Mouse (Mus musculus): ENCODE measurements around the gene Rnf38. TPM values are rescaled to one million over a fixed set of nuclear protein-coding genes. Genes with fewer than 3 reads are reported as not detected.

Gene Rnf38
- 145 TPM for total RNA-seq (2023)

DNA sequence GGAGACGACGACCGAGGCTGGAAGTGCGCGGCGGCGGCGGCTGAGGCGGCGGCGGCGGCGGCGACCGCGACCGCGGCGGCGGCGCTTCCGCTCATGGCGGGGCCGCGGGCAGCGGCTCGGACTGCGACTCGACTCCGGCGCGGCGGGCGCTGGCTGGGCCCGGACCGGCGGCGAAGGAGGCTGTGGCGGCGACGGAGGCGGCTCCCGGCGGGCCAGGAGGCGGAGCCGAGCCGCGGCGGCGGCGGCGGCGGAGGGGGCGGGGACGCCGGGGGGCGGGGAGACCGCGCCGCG is at the start of gene Rnf38:
TSS of gene Rnf38 (minus strand) at position 77 of the 291 bp plus-strand sequence.

DNA sequence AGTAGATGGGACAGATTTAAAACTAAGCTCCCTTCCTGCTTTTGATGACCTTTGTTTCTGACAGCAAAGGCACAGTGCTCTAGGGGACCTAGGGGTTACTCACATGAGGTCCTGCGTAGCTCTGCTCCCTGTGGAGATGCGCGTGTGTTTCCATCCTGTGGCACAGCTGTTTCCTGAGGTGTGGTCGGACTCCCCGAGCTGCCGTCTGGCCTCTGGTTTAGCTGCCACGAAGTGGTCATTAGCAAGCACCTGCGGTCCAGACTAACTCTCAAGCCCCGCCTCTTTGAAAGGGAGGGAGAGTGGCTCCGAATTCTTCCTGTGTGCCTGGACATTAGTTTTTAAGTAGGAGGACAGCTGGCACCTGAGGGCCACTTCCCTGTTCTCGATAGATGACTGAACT is 149.6 kb downstream of the Rnf38 start, which contains the start of gene Gne:
TSS of gene Gne (minus strand) at position 233 of the 400 bp plus-strand sequence.

Other genes with a start within 250 kb of the Rnf38 start
- gene Clta, start 229.3 kb downstream of the Rnf38 start, total RNA-seq (2023): 161 TPM
- gene Gne, start 149.6 kb downstream of the Rnf38 start, total RNA-seq (2023): 42.6 TPM
- gene Melk, start 67.1 kb upstream of the Rnf38 start, total RNA-seq (2023): not detected